16 mouse cellular contexts compared by ENCODE assay signal in the genomic region with DNA sequence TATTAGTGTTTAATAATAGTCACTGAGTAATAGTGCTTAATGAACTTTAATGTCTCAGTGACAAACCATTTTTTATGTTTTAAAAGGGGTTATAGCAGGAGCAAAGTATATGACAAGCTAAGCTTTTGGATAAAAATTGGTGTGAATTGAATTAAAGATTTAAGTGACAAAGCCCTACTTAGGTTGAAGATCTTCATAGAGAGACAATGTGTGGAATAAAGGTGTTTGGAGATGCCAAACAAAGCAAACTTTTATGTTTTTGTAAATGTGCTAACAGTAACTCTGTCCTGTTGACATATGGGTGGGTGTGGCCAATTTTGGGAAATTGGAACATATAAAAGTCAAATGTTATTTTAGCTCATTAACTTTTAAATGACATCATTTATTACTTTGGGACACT.
"Had no signal": no experiment of that assay in that cellular context is flagged by ENCODE, and none has a peak within 500 bp of the region (broad histone marks: within the 10 kb centered on the region; RNA-seq: fewer than 3 reads in every experiment).

No protein-coding gene starts in this region.

- H3K27ac ChIP-seq: neural tube, embryonic 12.5 days; neural tube, embryonic 13.5 days; neural tube, embryonic 15.5 days; stomach, embryonic 15.5 days; stomach, postnatal 0 days had no signal

- H3K4me2 ChIP-seq: neural tube, embryonic 12.5 days; neural tube, embryonic 13.5 days; neural tube, embryonic 15.5 days; stomach, embryonic 15.5 days had no signal

- DNase-seq: retina, postnatal 1 day; right cerebral cortex, adult 18-20 months; right cerebral cortex, postnatal 14 days; right cerebral cortex, postnatal 25 days; right cerebral cortex, postnatal 4 days; spleen, adult 18-20 months; thymus, adult 18-20 months; thymus, adult 2 months; thymus, postnatal 14 days; thymus, postnatal 25 days; thymus, postnatal 4 days had no signal

- H3K4me3 ChIP-seq: neural tube, embryonic 12.5 days; neural tube, embryonic 13.5 days; neural tube, embryonic 15.5 days; stomach, embryonic 15.5 days had no signal

- H3K27me3 ChIP-seq: neural tube, embryonic 12.5 days; neural tube, embryonic 13.5 days; neural tube, embryonic 15.5 days; stomach, embryonic 15.5 days had no signal

- H3K36me3 ChIP-seq: neural tube, embryonic 12.5 days; neural tube, embryonic 13.5 days; neural tube, embryonic 15.5 days; stomach, embryonic 15.5 days had no signal

- H3K4me1 ChIP-seq: neural tube, embryonic 12.5 days; neural tube, embryonic 13.5 days; neural tube, embryonic 15.5 days; stomach, embryonic 15.5 days had no signal

- H3K9ac ChIP-seq: neural tube, embryonic 12.5 days; neural tube, embryonic 13.5 days; neural tube, embryonic 15.5 days; stomach, embryonic 15.5 days had no signal

- H3K9me3 ChIP-seq: neural tube, embryonic 12.5 days; neural tube, embryonic 13.5 days; neural tube, embryonic 15.5 days; stomach, embryonic 15.5 days had no signal
